Mouse (Mus musculus) adrenal gland (tissue): ENCODE data around the gene Baiap2l1.
"Not testable (repeated sequence)": the region's sequence is repeated elsewhere in the genome, so short reads cannot be mapped to it uniquely, and the experiment has no call there.

Experiments
- intact Hi-C: fragments of 180-260 bp; cut with DNase I; formaldehyde crosslinking; loops from one replicate; pipeline ENCODE4 v1.15.1; 2025

Baiap2l1 gene

DNA sequence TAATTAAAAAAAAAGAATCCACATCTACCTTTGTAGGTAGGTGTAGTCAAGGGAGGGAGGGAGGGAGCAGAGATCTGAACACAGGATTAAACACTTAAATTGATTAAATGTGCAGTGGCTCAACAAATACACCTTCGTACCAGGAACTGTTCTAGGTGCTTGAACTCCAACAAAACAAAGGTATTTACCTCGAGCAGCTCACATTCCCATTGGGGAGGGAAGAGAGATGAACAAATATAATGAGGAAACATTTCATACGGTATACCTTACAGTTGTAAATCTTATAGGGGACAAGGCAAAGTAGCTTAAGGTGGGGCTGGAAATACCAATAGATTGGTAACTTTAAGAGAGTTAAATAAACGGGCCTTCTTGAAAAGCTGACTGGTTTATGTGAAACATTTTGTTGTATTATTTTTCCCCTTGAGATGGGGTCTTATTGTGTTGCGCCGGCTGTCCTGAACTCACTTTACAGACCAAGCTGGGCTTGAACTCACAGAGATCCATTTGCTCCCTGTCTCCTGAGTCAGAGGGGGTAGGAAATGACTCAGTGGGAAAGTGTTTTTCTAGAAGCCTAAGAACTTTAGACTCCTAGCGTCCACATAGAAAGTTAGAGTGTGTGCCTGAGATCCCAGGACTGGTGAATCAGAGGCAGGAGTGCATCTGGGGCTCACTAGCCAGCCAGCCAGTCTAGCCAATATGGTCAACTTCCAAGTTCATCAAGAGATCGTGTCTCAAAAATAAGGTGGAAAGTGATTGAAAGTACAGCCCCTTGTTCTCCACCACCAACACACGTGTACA is 5.5 kb downstream of the Baiap2l1 start:
- intact Hi-C loops: no loop called here

DNA sequence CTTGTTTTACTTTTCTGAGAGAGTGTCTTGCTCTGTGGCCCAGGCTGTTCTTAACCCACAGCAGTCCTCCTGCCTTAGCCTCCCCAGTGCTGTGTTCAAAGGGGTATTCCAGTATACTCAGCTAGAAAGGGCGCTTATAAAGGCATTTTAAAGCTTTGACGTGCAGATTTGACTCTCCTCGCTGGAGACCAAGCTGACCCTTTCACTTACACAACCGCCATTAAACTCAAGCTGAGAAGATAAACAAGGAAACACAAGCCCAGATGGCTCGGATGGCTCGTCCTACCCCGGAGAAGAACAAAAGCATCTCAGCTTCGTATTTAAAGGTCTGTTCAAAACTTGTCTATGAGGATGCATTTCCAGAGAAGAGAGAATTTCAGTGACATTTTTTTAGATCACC is 6.7 kb downstream of the Baiap2l1 start:
- intact Hi-C loops: no loop called here

DNA sequence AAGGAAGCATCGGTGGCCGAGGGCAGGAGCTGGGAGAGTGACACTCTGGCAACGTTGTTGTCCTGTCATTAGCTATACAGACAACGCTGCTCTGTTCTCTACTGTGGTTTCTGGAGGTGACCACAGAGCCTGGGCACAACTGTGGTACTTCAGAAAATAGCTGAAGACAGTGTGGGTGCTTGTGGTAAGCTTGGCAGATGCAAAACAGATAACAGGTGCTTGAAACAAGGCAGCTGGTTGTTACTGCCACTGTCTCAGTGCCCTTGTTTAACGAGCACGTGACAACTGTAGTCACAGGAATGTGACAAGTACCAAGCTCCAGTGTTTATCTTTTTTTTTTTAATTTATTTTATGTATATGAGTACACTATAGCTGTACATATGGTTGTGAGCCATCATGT is 13.3 kb downstream of the Baiap2l1 start:
- intact Hi-C loops: no loop called here

DNA sequence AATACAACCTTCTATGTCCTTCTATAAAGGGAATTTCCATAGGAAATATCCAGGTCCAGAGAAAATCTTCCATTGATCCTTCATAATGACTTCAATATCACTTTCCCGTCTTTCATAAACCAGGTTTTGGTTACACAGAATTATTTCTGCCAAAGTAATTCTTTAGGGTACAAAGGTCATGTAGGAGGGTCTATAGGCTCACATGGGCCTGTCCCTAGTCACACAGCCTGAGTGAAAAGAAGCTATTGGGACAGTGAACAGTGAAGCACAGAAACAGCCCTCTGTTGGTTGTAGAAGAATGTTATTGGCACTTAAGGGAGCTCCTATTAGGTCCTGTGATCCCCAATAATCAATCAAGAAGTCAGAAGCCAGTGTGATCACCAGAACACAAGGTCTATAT is 16.8 kb downstream of the Baiap2l1 start:
- intact Hi-C loops: no loop called here

DNA sequence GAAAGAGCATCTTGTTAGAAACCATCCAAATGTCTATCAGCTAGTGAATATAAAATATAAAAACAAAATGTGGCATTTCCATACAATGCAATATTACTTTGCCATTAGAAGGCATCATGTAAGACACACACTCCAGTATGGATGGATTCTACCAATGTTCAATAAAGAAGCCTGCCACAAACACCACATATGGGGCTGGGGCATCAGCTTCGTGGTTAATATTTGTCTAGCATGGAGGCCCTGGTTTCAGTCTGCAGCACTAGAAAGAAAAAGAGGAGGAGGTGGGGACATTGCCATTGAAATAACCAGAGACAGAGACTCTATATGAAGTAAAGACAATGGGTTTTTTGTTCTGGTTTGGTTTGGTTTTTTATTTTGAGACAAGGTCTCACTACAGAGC is 19.1 kb downstream of the Baiap2l1 start:
- intact Hi-C loops: no loop called here

DNA sequence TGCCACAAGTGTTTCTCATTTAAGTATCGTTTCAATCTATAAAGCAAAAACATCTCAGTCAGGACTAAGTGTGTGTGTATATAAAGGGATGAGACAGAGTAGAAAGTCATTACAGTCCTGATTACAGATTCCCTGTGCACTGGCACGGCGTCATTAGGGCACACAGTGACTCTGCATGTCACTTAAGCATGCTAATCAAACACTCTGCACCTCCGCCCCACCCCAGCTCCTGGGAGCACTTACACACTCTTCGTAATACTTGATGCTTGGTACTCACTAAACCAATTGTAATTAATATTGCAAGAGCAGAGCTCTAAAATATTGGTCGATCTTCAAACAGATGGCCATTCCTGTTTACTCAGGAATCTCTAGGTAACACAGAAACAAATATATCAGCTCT is 22.6 kb downstream of the Baiap2l1 start:
- intact Hi-C loops: not testable (repeated sequence)

DNA sequence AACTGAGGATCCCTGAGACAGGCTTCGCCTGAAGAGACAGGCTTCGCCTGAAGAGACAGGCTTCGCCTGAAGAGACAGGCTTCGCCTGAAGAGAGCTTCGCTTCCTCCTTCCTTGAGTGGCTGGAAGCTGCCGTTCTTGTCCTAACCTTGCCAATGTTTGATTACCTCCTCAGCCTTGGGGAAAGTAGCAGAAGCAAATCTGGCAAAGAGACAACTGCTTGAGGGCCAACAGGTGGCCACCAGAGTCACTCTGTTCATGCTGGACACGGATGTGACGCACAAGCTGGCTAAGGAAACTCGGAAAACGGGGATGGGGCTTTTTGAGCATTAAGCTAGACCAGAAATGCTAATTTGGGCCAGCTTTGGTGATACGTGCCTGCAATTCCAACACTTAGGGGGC is 23.9 kb downstream of the Baiap2l1 start:
- intact Hi-C loops: no loop called here

DNA sequence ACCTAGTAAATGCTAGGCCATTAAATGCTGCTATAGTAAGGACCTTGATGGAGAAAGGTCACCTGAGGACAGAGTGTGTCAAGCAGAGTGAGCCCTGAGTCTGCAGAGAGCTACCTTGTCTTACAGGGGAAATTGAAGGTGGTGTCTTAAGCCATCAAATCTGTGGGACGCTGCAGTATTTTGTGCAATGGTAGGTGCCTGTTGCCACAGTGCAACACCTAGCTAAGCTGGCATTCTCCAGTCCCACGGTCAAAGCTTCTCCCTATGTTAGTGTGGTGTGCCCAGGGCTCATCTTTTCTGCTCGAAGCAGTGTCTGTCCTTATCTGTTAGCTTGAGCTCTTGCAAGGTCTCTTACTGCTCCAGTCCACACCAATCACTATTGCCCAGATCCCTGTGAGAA is 35.2 kb downstream of the Baiap2l1 start:
- intact Hi-C loops: no loop called here

DNA sequence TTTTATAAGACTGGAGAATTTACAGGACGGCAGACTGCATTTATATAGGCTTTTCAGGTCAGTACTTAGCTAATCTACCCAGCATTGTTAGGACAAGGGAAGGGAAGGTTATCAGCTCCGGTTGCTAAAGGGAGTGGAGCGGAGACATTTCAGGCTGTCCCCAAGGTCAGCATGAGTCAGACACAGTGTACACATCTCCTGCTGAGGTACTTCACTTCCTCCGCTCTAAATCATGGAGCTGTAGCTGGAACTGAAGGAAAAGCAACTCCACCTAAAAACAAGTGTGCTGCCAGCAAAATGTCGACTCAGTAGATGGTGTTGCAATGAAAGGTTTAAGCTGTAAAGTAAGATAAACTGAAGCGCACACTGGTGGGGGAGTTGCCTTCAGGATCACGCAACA is 36.2 kb downstream of the Baiap2l1 start:
- intact Hi-C loops: no loop called here

DNA sequence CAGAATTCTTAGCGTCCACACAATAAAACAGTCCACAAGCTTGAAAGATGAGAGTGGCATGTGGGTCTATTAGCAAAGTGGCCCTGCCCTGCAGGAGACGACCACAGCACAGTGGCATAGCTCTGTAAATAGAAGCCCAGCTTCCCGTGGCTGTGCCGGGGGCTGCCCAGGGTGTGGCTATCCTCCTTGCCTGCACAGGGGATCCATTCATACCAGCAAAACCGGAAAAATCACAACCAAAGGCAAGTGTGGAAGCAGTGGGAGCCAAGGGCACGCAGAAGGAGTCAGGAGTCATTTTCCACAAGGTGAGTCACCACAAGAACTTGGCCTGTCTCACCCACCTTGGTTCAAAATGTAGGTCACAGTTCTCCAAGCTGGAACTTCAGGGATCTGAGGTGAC is 39.6 kb downstream of the Baiap2l1 start:
- intact Hi-C loops: no loop called here

DNA sequence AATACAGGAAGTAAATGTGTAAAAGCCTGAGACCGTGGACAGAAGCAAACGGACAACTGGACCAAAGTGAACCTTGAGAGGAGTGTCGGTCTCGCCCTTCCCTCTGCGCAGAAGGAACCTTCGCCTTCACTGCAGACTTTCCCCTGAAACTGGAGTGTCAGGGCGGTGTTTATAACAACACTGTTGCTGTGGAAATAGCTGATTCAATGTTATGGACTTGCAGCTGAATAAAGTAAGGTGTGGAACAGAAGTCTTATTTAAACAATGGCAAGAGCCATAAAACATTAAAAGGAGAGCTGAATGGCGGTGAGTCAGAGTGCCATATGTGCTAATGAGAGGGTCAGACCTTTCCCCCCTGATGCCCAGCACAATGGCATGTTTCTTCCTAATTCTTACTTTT is 40.5 kb downstream of the Baiap2l1 start:
- intact Hi-C loops: no loop called here

DNA sequence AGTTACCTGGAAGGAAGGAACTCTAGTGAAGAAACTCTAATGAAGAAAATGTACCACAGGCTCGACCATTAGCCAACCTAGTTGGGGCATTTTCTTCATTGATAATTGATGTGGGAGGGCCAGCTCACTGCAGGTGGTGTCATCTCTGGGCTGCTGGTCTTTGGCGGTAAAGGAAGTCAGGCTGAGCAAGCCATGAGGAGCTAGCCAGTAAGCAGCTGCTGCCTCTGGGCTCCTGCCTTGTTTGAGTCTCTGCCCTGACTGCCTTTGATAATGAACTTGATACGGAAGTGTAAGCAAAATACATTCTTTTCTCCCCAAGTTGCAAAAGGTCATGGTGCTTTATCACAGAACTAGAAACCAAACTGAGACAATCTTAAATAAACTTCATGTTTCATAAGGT is 41.5 kb downstream of the Baiap2l1 start:
- intact Hi-C loops: no loop called here

DNA sequence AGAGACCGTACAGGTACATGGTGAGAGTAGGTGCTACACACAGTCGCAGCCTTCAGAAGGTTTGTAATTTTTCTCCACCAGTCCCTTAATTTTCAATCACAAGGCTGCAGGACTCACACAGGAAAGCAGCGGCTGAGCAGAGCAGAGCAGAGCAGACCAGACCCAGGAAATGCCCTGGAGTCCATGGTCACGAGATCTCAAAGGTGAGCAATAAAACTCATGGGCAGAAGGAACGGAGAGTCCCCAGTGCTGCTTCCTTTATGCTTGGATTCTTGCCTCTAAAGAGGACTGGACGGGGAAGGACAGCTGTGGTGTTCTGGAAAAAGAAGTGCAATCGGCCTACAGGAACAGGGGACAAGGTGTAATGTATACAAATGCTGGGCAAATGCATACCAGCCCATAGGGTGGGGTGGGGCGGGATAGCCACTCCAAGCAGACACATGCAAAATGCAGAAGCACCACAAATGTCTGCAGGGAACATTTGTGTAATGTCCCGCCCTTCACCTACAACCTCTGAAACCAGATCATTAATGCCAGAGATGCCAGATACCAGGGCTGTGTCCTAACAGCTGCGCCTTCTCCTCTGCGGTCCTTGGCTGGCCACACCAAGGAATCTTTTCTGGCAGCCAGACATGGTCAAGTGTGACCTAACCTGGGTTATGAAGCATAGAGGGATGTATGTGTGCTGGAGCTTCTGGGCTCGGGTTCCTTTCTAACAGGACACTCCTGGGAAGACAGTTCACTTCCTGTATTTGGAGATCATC is 43.0 kb downstream of the Baiap2l1 start:
- intact Hi-C loops: no loop called here

DNA sequence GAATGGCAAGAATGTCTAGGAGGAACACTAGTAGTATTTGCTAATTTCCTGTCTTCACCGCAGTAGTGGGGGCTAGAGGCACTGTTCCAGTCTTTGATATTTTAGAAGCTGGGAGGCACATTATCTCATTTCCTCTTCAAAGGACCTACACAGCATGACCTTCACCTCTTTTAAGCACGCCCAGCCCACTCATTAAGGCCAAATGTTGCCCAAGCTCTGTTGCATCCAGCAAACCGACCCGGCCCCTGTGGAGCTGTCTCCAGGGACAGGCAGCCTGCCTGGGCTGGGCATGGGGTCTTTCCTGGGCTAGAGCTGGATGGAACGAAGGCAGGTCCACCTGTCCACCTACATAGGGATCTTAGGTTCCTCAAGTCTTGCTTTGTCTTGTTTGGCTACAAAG is 44.6 kb downstream of the Baiap2l1 start:
- intact Hi-C loops: no loop called here

DNA sequence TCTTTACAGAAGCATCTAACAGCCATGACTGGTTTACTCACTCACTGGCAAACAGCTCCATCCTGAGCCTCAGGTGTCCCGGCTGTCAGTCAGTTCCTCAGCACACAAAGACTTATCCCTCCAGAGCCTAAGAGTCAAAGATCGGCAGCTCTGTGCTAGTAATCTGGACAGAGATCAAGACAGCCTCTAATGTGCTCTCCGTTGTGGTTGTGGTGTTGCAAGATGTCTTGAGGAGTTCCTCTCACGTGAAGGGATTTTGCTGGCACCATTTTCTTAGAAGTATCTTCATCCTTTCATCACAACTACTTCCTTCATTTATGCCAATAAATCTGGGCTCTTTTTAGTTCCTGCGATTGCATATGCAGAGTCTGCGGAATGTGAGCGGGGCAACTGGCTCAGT is 45.7 kb downstream of the Baiap2l1 start:
- intact Hi-C loops: no loop called here

DNA sequence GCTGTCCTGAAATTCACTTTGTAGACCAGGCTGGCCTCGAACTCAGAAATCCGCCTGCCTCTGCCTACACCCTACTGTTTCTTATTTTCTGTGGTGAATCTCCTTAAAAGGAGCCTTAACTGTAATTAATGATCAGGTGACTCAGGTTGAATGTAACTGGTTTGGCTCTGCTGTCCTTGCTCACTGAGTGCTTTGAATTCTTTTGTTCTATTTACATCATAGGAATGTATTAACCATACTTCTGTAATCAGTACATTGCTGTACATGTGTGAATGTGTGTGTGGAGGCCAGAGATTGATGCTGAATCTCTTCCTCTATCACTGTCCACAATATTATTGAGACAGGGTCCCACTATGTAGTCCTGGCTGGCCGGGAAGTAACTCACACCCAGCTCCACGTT is 49.0 kb downstream of the Baiap2l1 start:
- intact Hi-C loops: no loop called here

DNA sequence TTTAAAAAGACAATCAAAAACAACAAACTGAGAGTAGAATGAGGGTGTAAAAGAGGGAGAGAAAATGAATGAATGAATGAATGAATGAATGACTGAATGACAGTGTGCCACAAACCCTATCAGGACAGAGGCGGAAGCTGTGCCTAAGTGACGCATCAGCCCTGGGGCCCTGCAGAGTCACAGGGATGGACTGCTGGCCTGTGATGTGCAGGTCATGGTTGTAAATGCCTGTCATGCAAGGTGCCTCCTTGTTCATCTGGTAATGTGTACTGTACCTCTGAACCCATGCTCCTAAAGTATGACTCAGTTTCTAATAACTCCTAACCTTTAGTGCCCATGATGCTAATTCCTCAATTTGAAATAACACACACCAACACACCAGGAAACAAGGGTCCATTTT is 54.8 kb downstream of the Baiap2l1 start:
- intact Hi-C loops: no loop called here

DNA sequence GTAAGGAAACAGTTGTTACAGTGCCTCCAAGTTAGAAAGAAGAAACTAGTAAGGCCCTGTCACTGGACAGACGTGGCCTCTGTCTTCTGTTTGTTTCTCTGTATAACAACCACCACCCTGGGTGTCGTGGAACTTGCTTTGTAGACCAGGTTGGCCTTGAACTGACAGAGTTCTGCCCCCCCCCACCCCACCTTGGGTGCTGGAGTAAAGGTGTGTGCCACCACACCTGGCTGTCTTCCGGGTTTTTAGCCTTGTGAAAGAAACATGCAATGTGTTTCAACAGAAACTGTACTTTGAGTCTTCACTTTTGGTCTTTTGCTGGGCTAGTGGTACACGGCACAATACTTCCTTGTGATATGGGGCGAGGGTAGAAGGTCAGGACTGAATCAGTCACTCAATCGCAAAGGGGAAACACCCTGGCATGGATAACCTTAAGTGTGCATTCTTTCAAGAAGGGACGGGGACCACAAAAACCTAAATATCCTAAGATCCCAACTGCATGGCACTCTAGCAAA is 61.8 kb downstream of the Baiap2l1 start:
- intact Hi-C loops: no loop called here

DNA sequence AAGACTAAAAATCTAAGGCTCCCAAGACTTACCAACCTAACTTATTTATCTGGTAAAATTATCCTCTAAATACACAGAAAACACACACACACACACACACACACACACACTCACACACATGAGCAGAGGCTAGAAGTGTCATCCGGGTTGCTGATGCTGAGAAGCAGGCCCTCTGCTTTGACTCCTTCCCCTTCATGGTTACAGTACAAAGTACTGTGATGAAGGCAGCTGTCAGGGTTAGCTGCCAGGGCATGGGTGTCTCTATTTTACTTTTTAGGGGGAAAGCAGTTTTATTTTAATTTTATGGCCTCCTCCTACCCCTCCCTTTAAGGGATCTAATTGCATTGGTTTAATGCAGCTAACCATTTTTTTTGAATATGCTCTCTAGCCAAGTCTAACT is 62.6 kb downstream of the Baiap2l1 start:
- intact Hi-C loops: no loop called here

DNA sequence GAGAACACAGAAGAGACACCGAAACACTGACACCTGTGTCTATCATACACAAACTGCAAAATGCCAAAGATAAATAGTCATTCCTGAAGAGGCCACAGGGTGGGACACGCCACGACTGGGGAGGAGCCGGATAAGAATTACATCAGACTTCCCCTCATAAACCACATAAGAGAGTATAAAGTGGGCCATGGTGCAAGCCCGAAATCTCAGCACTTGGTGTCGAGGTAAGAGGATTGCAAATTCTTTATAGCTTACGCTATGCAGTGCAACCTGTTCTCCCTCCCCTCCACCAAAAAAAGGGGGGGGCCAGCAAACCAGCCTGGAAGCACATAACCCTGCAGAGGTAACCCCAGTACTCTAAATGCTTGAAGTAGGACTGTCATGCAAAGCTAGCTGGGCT is 63.0 kb downstream of the Baiap2l1 start:
- intact Hi-C loops: no loop called here

DNA sequence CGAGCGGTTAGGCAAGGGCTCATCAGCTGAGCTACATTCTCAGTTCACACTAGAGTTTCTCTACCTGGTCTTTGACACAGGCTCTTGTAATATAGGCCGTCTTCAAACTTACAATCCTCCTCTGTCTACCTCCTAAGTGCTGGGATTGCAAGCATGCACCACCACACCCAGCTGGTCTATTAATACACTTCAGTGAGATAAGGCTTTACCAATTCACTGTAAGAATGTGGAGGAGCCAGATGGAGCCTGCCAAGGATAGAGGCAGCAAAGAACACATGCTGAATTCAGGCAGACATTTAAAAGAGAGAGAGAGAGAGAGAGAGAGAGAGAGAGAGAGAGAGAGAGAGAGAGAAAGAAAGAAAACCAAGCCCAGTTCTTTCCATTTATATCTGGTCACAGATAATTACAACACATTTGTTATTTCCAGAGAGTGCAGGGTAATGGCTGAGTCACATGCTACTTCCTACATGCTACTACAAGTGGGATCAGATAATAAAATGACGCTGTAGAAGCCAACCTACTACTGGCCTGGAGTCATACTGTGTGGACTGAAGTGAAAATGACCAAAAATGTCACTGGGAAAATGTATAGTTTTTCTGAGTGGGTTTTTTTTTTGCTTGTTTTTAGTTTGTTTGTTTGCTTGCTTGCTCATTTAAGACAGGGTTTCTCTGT is 68.0 kb downstream of the Baiap2l1 start:
- intact Hi-C loops: no loop called here

DNA sequence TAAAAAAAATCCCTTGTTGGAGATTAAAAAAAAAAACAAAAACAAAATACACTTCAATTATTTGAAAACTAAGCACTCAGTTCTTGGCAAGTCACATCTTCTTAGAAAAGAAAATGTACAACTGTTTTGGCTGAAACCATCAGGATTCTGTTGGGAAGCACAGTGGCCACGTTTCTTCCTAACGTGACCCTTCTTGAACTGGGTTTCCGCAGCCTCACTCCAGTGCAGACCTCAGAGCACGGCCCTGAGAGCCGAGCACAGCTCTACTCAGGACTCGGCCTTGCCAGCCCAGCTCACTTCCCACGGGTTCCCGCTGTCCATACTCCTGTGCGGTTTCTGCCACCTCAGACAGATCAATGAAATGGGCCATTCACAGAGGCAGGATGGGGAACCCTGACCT is 69.5 kb downstream of the Baiap2l1 start:
- intact Hi-C loops: no loop called here
